Mouse (Mus musculus) activated CD4-positive, CD25-positive, alpha-beta regulatory T cell, adult 4 months (primary cell): Measurements from ENCODE around the gene Afdn. TPM values are rescaled to one million over a fixed set of nuclear protein-coding genes. Genes with fewer than 3 reads are reported as not detected.
"Not testable (repeated sequence)": the region's sequence is repeated elsewhere in the genome, so short reads cannot be mapped to it uniquely, and the experiment has no call there.

Experiments
- ATAC-seq: one replicate; pipeline ENCODE4 v1.8.0; 2017
- polyA plus RNA-seq, 2 experiments: library from polyadenylated mRNA; unstranded; fragments of 100-300 nt; shearing (Covaris generic); gene quantifications; one replicate each; pipeline ENCODE4 v1.2.1; 2017

Gene Afdn
- polyA plus RNA-seq, 2 experiments from 2014 or later = 2.6 to 3.2 TPM

- no peak for ATAC-seq
Measured at GRCm38 (mm10) chr17:13781948-13782347, 21.6 kb downstream of the Afdn start.

GRCm38 (mm10) chr17:13783469-13783868 is 23.1 kb downstream of the Afdn start:
- ATAC-seq = no peak

GRCm38 (mm10) chr17:13790033-13790432 is 29.7 kb downstream of the Afdn start:
- not testable (repeated sequence) for ATAC-seq

DNA sequence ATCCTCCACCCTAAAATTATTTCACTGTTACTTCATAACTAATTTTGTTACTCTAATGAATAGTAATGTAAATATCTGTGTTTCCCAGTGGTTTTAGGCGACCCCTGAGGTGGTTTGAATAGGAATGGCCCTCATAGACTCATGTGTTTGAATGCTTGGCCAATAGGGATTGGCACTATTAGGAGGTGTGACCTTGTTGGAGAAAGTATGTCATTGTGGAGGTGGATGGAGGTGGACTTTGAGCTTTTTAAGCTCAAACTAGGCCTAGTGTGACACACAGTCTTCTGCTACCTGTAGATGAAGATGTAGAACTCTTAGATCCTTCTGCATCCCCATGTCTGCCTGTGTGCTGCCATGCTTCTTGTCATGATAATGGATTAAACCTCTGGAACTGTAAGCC is 37.4 kb downstream of the Afdn start:
- ATAC-seq = no peak

DNA sequence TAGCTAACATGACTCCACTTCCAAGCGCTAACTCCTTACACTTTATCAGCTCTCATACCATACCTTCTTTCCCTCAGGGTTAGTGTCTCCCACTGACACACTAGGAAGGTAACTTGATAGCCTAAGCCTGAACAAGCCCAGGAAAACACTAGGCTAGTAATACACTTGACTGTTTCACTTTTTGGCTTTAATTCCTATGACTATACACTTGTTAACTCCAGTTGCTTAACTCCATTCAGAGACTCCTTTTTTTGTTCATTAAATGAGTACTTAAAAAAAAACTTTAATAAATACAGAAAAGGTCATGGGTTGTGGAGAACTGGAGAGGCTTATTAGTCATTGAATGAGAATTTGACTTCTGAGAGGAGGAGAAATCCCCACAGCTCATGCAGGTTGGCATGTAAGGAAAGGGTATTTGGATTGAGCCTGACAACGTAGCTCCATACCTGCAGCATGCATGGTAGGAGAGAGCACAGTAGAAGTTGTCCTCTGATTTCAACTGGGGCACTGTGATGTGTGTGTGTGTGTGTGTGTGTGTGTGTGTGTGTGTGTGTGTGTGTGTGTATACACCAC is 42.6 kb downstream of the Afdn start:
- ATAC-seq = no peak

- ATAC-seq = no peak
Measured at GRCm38 (mm10) chr17:13806016-13806415, 45.7 kb downstream of the Afdn start.

- ATAC-seq = no peak
Measured at GRCm38 (mm10) chr17:13817789-13818188, 57.5 kb downstream of the Afdn start.

DNA sequence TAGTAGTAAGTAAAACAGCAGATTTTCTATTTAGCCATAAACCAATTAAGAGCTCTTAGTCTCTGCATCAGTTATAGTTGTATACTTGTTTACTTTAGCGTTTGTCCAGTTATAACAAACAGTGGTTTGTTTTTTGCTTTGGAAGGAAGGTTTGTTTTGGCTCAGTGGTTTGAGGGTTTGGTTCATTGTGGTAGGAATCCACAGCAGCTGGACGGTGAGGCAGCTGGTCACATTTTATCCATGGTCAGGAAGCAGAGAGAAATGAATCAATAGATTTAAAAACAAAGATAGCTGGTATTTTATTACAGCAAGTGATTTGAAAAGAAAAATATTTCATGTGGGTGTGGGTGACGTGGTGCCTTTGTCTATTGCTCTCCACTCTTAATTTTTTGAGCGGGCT is 59.0 kb downstream of the Afdn start:
- ATAC-seq = no peak

DNA sequence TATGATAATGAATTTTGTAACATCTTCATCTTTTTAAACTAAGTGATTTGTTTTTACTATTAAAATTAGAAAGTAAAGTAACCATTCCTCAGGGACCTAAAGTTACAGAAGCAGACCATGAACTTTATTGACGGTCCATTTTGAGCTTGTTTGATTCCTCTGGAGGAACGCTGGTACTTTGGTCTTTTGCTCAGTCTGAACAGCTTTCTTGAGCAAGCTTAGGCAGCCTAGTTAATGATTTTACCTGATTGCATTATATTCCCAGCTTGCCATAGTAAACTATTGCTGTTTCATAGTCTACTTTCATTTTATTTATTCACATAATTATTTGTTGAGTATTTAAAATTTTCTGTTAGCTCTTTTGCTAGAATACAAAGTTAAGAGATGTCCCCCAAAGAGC is 60.3 kb downstream of the Afdn start:
- ATAC-seq = no peak

DNA sequence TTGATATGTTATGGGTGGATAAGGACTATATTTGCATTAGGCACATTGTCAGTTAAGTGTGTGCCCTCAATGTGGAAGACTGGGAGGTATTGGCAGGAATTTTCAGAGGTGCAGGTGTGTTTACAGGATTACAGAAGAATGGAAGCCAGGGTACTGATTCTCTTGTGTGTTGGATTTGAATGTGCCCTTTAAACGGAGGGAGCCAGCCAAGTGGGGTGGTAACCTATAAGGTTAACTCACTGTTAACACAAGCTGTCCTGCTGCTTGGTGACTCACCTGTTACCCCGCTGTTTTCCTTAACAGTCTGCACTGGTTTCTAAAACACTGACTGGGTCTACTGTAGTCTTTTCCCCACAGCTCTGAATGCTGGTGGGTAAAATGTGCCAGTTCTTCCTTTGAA is 65.1 kb downstream of the Afdn start:
- no peak for ATAC-seq

- no peak for ATAC-seq
Measured at GRCm38 (mm10) chr17:13830234-13830633, 69.9 kb downstream of the Afdn start.

- ATAC-seq = no peak
Measured at GRCm38 (mm10) chr17:13830636-13831341, 70.5 kb downstream of the Afdn start.

DNA sequence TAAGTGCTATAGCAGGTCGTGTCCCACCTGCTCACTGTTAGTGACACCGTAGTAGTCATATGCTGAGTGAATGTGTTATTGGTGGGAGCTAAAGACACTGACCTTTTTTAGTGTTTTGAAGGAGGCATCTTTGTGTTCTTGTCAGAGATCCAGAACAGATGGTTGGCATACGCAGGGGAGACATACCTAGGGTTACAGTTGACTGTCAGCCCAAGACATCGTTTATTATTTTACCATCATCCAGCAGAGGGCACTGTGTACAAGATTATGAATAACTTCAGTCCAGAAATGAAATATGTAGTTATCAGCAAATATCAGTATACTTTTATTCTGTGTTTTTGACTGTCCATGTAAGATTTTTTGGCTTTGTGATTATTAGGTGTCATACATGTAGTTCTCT is 75.5 kb downstream of the Afdn start:
- no peak for ATAC-seq

- no peak for ATAC-seq
Measured at GRCm38 (mm10) chr17:13850175-13850574, 89.8 kb downstream of the Afdn start.

GRCm38 (mm10) chr17:13853883-13854282 is 93.5 kb downstream of the Afdn start:
- not testable (repeated sequence) for ATAC-seq

DNA sequence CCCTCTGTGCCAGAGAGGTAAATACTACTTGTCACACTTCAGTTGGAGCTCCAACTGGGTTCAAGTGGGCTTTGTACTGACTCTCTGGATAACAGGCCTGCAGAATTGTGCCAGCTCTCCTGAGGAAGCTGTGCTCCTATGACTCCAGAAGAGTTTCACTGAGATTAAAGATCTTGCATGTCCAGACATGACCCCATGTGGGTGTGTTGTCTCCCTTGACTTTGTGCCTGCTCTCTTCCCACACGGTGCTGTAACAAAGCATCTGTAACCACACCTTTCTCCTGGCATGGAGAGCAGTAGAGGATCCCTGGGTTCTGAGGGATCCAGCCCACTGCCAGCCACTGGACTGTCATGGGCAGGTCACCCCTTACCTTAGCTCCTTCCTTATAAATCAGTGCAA is 95.1 kb downstream of the Afdn start:
- ATAC-seq = no peak

DNA sequence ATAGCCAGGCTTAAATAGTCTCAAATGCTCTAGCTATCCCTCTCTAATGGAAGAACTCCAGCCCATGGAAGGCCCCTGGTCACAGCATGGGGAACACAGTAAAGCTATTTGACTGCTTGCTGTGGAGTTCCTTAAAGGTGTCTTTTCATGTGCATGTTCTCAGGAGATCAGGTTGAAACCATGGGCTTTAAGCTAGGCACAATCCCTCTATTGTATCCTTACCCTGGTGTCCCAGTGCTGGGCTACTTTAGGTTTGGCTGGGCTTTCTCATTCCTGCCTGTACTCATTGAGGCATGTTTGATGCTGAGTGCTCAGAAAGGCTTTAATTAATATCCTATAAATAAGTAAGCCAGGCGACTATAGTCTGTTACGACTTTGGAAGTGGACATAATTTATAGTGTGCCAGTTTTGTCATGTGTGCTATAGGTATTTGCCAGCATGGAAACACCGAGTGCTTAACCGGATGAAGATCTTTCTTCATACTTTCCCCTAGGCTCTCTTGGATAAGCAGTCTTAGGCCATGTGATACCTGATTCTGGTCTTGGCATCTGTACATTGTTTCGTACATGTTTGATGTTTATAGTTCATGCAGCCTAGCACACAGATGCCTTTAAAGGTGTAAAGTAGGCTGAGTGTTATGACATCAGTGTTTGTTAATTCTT is 96.2 kb downstream of the Afdn start:
- no peak for ATAC-seq

- no peak for ATAC-seq
Measured at GRCm38 (mm10) chr17:13865340-13865739, 105.0 kb downstream of the Afdn start.

GRCm38 (mm10) chr17:13866951-13867351 is 106.6 kb downstream of the Afdn start:
- no peak for ATAC-seq

GRCm38 (mm10) chr17:13867475-13867874 is 107.1 kb downstream of the Afdn start:
- ATAC-seq = no peak

DNA sequence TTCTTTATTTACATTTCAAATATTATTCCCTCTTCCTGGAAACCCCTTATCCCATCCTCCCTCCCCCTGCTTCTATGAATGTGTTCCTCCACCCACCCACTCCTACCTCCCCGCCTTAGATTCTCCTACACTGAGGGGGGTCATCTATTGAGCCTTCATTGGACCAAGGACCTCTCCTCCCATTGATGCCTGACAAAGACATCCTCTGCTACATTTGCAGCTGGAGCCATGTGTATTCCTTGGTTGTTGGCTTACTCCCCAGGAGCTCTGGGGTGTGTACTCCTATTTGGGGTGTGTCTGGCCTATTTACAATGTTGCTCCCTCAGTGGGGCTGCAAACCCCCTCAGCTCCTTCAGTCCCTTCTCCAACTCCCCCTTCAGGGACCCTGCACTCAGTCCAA is 109.9 kb downstream of the Afdn start:
- no peak for ATAC-seq

- ATAC-seq = no peak
Measured at GRCm38 (mm10) chr17:13874245-13874644, 113.9 kb downstream of the Afdn start.

- ATAC-seq = no peak
Measured at GRCm38 (mm10) chr17:13877460-13877859, 117.1 kb downstream of the Afdn start.

DNA sequence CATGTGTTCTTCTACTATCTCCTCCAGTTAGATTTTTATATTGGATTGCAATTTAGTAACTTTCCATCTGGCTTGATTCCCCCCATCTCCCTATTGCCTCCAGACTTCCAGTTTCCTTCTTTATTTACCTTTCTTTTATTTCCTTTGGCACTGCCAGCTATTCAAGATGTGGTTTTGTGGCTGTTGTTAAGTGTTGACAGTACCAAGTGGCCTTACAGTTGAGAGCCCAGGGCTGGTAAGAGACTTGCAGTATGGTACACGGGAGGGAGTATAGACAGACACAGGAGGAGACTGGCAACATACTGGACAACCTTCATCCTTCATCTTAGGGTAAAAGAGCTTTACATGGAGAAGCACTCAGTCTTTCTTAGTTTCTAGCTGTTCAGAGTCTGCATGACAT is 119.4 kb downstream of the Afdn start:
- ATAC-seq = no peak
